Mouse (Mus musculus): ENCODE data around the gene Foxj3. TPM values are rescaled to one million over a fixed set of nuclear protein-coding genes. Genes with fewer than 3 reads are reported as not detected.
A peak's percentile ranks its signal among the peaks of the same experiment; 100 is the strongest.

The Foxj3 gene
- polyA plus RNA-seq, 1 experiment from 2014 or later: 31.6 TPM

GRCm38 (mm10) chr4:119669356-119670209 lies 132.8 kb downstream of the Foxj3 start:
- Histone ChIP-seq H3K4me2 (ENCODE audit: low read length) (no peak overlapping the region), H3K9me3 (ENCODE audit: control insufficient read depth, low read length) (no peaks in the 10 kb centered on the region), H3K27ac (replicated peaks; ENCODE audit: low read depth, low read length) (0 out of 2 replicates have a peak overlapping the region, but pooled peaks have one; percentile 32), H3K27me3 (ENCODE audit: control insufficient read depth, insufficient read depth, low read length) (no peaks in the 10 kb centered on the region), H3K36me3 (ENCODE audit: control insufficient read depth, insufficient read depth, low read length) (no peaks in the 10 kb centered on the region), H3K4me1 (ENCODE audit: control insufficient read depth, insufficient read depth, low read length) (peaks cover 12% of the 10 kb centered on the region), H3K9ac (replicated peaks; ENCODE audit: low read length) (no peak overlapping the region), H3K4me3 (replicated peaks; ENCODE audit: low read depth, low read length) (no peak overlapping the region)
- peak; percentile 15 for DNase-seq
- no peak for ATAC-seq (ENCODE audit: low FRiP score, low TSS enrichment)
- 56% methylated on average over 10 of the region's 10 CpGs for WGBS

- Histone ChIP-seq H3K9ac (replicated peaks; ENCODE audit: low read length) (no peak overlapping the region), H3K4me1 (ENCODE audit: control insufficient read depth, insufficient read depth, low read length) (peaks cover 12% of the 10 kb centered on the region), H3K36me3 (ENCODE audit: control insufficient read depth, insufficient read depth, low read length) (no peaks in the 10 kb centered on the region), H3K27me3 (ENCODE audit: control insufficient read depth, insufficient read depth, low read length) (no peaks in the 10 kb centered on the region), H3K27ac (replicated peaks; ENCODE audit: low read depth, low read length) (0 out of 2 replicates have a peak overlapping the region, but pooled peaks have one; percentile 32), H3K4me3 (replicated peaks; ENCODE audit: low read depth, low read length) (no peak overlapping the region), H3K9me3 (ENCODE audit: control insufficient read depth, low read length) (no peaks in the 10 kb centered on the region), H3K4me2 (ENCODE audit: low read length) (no peak overlapping the region)
- peak; percentile 38 for DNase-seq
- WGBS: 24% methylated on average over 7 of the region's 7 CpGs
- no peak for ATAC-seq (ENCODE audit: low FRiP score, low TSS enrichment)
Measured at GRCm38 (mm10) chr4:119670210-119670555, 133.4 kb downstream of the Foxj3 start.

- Histone ChIP-seq H3K27me3 (ENCODE audit: control insufficient read depth, insufficient read depth, low read length) (no peaks in the 10 kb centered on the region), H3K4me2 (ENCODE audit: low read length) (no peak overlapping the region), H3K27ac (replicated peaks; ENCODE audit: low read depth, low read length) (no peak overlapping the region; the same call in 1 of the 2 replicates), H3K4me3 (replicated peaks; ENCODE audit: low read depth, low read length) (no peak overlapping the region), H3K4me1 (ENCODE audit: control insufficient read depth, insufficient read depth, low read length) (peaks cover 12% of the 10 kb centered on the region), H3K36me3 (ENCODE audit: control insufficient read depth, insufficient read depth, low read length) (no peaks in the 10 kb centered on the region), H3K9me3 (ENCODE audit: control insufficient read depth, low read length) (no peaks in the 10 kb centered on the region), H3K9ac (replicated peaks; ENCODE audit: low read length) (no peak overlapping the region; the same call in 1 of the 2 replicates)
- DNase-seq (peak; percentile 23), ATAC-seq (ENCODE audit: low FRiP score, low TSS enrichment) (no peak)
- 86% methylated on average over 6 of the region's 6 CpGs for WGBS
Measured at GRCm38 (mm10) chr4:119670736-119671135, 133.9 kb downstream of the Foxj3 start.

GRCm38 (mm10) chr4:119671164-119671563 lies 134.4 kb downstream of the Foxj3 start:
- Histone ChIP-seq H3K27ac (replicated peaks; ENCODE audit: low read depth, low read length) (no peak overlapping the region), H3K9ac (replicated peaks; ENCODE audit: low read length) (no peak overlapping the region; the same call in 1 of the 2 replicates), H3K4me1 (ENCODE audit: control insufficient read depth, insufficient read depth, low read length) (peaks cover 12% of the 10 kb centered on the region), H3K9me3 (ENCODE audit: control insufficient read depth, low read length) (no peaks in the 10 kb centered on the region), H3K27me3 (ENCODE audit: control insufficient read depth, insufficient read depth, low read length) (no peaks in the 10 kb centered on the region), H3K36me3 (ENCODE audit: control insufficient read depth, insufficient read depth, low read length) (no peaks in the 10 kb centered on the region), H3K4me2 (ENCODE audit: low read length) (no peak overlapping the region), H3K4me3 (replicated peaks; ENCODE audit: low read depth, low read length) (no peak overlapping the region)
- no peak for ATAC-seq (ENCODE audit: low FRiP score, low TSS enrichment)
- no peak for DNase-seq
- WGBS: 92% methylated on average over 9 of the region's 9 CpGs

- Histone ChIP-seq H3K4me2 (ENCODE audit: low read length) (no peak overlapping the region), H3K27ac (replicated peaks; ENCODE audit: low read depth, low read length) (no peak overlapping the region), H3K27me3 (ENCODE audit: control insufficient read depth, insufficient read depth, low read length) (no peaks in the 10 kb centered on the region), H3K9me3 (ENCODE audit: control insufficient read depth, low read length) (no peaks in the 10 kb centered on the region), H3K4me1 (ENCODE audit: control insufficient read depth, insufficient read depth, low read length) (peaks cover 12% of the 10 kb centered on the region), H3K9ac (replicated peaks; ENCODE audit: low read length) (no peak overlapping the region), H3K36me3 (ENCODE audit: control insufficient read depth, insufficient read depth, low read length) (no peaks in the 10 kb centered on the region), H3K4me3 (replicated peaks; ENCODE audit: low read depth, low read length) (no peak overlapping the region)
- DNase-seq (peak; percentile 45), ATAC-seq (ENCODE audit: low FRiP score, low TSS enrichment) (no peak)
- WGBS: 46% methylated on average over 5 of the region's 5 CpGs
Measured at GRCm38 (mm10) chr4:119672685-119673084, 135.9 kb downstream of the Foxj3 start.

Other genes starting within 250 kb of the Foxj3 start
- 990 and 1,028 TPM in 2 replicates for gene Ybx1, start 242.4 kb upstream of the Foxj3 start, polyA plus RNA-seq (2014; fragmentation: Nextera tagmentation; extraction: Ambion mirVana)
- gene Ppih, start 216.5 kb upstream of the Foxj3 start, polyA plus RNA-seq (2014; fragmentation: Nextera tagmentation; extraction: Ambion mirVana): 57.6 and 60.0 TPM in 2 replicates
- gene Ccdc30, start 121.5 kb upstream of the Foxj3 start, polyA plus RNA-seq (2014; fragmentation: Nextera tagmentation; extraction: Ambion mirVana): 19.3 and 20.6 TPM in 2 replicates
- 20.9 and 24.5 TPM in 2 replicates for gene Ppcs, start 114.6 kb upstream of the Foxj3 start, polyA plus RNA-seq (2014; fragmentation: Nextera tagmentation; extraction: Ambion mirVana)
- 0.30 and 0.45 TPM in 2 replicates for gene Zmynd12, start 114.2 kb upstream of the Foxj3 start, polyA plus RNA-seq (2014; fragmentation: Nextera tagmentation; extraction: Ambion mirVana)
- 22.9 and 26.2 TPM in 2 replicates for gene Rimkla, start 44.4 kb upstream of the Foxj3 start, polyA plus RNA-seq (2014; fragmentation: Nextera tagmentation; extraction: Ambion mirVana)
- gene Frg2f1, start 2.5 kb downstream of the Foxj3 start, polyA plus RNA-seq (2014; fragmentation: Nextera tagmentation; extraction: Ambion mirVana): 8.6 and 9.5 TPM in 2 replicates
- not detected in 2 replicates for gene Guca2a, start 100.7 kb downstream of the Foxj3 start, polyA plus RNA-seq (2014; fragmentation: Nextera tagmentation; extraction: Ambion mirVana)
- not detected in 2 replicates for gene Guca2b, start 122.0 kb downstream of the Foxj3 start, polyA plus RNA-seq (2014; fragmentation: Nextera tagmentation; extraction: Ambion mirVana)
- gene Hivep3, start 196.8 kb downstream of the Foxj3 start, polyA plus RNA-seq (2014; fragmentation: Nextera tagmentation; extraction: Ambion mirVana): 17.1 and 17.2 TPM in 2 replicates

All from midbrain, embryonic 14.5 days (tissue).